Mouse (Mus musculus): ENCODE data around the gene Atp9a.

The Atp9a gene

GRCm38 (mm10) chr2:168681531-168681930 is 60.7 kb downstream of the Atp9a start:
- DNase-seq (ENCODE audit: extremely low spot score) = no peak

DNA sequence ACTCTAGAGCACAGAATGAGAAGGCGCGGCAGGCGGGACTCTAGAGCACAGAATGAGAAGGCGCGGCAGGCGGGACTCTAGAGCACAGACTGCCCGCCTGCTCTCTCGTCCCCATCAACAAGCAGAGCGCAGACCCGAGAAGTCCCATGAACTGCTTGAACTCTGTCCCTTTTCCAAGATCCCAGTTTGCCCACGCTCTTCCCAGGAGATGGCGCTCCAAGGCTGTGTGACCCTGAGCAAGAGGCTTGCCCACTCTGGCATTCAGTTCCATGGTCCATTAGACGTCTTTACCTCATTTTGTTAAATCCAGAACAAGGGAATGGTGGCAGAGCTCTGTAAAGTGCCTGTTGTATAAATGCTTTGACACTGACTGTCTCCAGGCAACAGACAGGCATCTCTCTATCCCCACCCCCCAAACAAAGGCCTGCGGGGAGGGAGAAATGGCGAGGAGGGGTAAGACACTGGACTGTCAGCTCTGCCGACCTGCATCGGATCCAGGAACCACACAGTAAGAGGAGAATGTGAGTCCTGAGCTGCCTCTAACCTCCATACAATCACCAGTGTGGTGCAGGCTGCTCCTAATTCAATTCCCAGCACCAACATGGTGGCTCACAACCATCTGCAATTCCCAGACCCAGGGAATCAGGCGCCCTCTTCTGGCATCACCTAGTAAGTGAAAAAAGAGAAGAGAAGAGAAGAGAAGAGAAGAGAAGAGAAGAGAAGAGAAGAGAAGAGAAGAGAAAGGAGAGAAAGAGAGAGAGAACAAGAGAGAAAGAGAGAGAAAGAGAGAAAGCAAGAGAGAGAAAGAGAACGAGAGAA is 62.6 kb downstream of the Atp9a start:
- peak; percentile 50 for DNase-seq (ENCODE audit: extremely low spot score)

DNA sequence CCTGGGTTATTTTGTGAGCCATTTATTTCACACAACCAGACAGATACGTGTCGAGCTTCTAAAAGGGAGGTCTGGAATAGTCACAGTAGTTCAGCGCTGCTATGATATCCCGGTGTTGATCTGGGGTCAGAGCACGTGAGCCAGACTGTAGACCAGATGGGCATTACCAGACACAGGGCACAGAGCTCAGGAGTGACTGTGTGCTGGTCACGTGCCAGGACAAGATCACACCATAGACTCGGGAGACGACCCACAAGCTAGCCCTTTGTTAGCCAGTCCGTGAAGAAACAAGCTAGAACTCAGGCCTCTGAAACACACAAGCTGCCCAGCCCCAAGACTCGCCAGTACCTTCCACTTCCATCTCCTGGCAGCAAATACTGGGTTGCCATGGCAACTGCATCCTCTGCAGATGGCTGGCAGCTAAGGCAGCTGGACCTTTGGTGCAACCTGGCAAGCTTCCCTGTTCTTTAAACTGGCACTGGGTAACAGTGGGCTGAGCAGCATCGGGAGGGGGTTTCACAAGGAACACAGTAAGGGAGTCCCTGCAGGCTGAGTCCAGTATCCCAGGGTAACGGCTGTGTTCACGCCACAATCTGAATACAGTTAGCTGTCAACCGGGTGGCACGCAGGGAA is 63.4 kb downstream of the Atp9a start:
- no peak for DNase-seq (ENCODE audit: extremely low spot score)

DNA sequence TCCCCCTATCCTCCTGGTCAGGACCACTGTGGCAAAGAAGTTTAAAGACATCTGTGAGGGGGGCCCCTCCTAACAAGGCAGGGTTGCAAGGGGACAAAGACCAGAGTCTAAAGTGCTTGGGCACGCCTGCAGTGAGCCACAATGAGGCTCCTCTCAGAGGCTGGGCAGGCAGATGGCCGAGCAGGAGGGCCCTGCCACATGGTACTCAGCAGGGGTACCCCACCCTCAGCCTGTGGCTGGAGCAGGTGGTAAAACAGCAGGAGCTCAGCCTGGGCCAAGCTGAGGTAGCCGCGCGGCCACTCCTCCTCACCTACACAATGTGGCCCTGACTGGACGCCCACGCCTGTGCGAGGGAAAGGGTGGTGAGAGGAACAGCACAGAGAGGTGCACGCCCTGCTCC is 64.6 kb downstream of the Atp9a start:
- no peak for DNase-seq (ENCODE audit: extremely low spot score)

- no peak for DNase-seq (ENCODE audit: extremely low spot score)
Measured at GRCm38 (mm10) chr2:168671724-168672123, 70.5 kb downstream of the Atp9a start.

DNA sequence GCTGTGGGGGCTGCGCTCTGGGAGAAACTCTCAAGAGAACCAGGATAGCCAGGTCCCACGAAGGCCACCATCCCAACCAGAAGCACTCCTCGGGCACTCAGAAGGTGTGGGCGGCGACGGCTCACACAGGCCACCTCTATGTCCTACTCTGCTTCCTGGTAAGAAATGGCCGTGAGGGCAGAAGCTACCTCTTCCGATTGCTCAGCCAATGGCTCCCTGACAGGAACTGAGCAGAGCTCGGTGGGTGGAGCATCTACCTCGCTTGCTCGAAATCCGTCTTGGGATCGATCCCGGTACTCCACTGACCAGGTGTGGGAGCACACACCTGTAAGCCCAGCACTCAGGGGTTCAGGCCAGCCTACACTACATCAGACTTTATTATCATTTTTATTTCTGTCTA is 72.0 kb downstream of the Atp9a start:
- no peak for DNase-seq (ENCODE audit: extremely low spot score)

DNA sequence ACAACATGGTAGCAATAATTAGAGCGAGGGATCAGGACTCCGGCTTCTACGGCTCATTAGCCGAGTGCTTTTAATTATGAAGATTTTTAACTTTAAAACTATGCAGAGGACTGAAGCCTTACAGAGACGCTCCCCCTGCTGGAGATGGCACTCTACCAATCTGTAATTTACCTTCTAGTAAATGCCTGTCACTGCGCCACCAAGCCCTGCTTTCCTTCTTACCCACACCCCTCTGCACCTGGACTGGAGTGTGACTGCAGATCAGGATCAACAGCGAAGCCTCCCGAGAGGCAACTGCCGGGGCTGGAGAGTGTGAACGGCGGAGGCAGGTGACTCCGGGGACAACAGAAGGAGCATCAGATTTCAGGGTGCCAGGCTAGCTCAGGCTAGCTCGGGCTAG is 72.4 kb downstream of the Atp9a start:
- no peak for DNase-seq (ENCODE audit: extremely low spot score)

GRCm38 (mm10) chr2:168667745-168668144 is 74.5 kb downstream of the Atp9a start:
- no peak for DNase-seq (ENCODE audit: extremely low spot score)

- no peak for DNase-seq (ENCODE audit: extremely low spot score)
Measured at GRCm38 (mm10) chr2:168665680-168666079, 76.5 kb downstream of the Atp9a start.

DNA sequence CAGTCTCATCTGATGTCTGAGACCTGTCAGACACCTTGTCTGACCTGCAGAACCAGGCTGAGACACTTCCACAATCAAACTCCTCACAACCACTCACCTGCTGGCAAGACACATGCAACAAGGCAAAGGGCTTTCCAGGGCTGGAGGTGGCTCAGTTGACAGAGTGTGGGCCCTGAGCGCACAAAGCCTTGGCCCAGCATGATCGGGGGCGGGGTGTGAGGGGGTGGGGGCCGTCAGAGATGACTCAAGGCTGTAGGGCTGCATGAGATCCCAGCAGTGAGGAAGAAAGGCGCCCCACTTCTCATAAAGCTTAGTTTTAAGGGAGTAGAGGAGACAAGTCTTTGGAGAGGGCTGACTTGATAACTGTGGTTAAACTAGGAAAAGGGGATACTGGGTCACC is 78.5 kb downstream of the Atp9a start:
- no peak for DNase-seq (ENCODE audit: extremely low spot score)

DNA sequence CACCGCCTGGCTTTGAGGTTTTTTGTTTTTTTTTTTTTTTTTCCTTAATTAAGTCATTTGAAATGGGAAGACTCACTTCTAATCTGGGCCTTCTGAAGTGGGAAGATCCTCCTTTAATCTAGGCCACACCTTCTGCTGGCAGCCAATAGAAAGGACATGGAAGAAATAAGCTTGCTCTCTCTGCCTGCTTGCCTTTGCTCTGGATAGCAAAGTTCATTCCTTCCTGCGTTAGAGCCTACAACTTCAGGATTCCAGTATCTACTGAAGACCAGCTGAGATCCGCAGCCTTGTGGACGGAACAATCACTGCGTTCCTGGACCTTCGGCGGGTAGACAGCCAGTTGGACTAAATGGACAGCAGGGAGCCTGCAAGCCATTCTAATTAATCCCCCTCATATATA is 79.0 kb downstream of the Atp9a start:
- DNase-seq (ENCODE audit: extremely low spot score) = no peak

- no peak for DNase-seq (ENCODE audit: extremely low spot score)
Measured at GRCm38 (mm10) chr2:168661802-168662201, 80.4 kb downstream of the Atp9a start.

DNA sequence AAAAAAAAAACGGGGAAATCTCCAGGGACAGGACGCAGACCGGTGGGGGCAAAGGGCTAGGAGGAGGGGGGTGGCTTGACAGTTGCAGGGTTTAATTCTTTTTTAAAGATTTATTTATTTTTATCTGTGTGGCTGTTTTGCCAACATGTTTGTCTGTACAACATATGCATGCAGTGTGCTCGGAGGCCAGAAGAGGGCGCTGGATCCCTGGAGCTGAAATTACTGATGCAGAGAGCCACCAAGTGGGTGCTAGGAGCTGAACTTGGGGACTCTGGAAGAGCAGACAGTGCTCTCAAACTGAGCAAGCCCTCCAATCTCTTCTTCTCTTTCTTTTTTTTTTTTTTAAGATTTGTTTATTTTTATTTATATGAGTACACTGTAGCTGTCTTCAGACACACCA is 81.9 kb downstream of the Atp9a start:
- DNase-seq (ENCODE audit: extremely low spot score) = no peak

DNA sequence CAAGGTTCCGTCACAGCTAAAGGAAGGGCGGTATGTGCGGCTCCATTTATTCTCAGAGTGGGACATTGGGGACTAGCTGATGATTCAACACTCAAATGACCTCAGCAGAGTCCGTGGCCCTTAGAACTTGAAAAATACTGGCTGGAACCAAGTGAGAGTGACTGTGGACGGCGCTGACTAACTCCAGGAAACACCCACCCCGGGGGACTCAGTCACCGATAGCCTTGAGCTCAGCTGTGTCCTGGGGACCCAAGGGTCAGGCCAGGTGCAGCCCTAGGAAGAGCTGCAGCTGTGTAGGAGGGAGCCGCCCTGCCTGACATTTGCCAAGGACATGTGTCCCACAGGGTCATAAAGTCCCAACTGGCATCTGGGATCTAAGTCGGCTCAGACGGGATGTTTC is 83.7 kb downstream of the Atp9a start:
- DNase-seq (ENCODE audit: extremely low spot score) = no peak

DNA sequence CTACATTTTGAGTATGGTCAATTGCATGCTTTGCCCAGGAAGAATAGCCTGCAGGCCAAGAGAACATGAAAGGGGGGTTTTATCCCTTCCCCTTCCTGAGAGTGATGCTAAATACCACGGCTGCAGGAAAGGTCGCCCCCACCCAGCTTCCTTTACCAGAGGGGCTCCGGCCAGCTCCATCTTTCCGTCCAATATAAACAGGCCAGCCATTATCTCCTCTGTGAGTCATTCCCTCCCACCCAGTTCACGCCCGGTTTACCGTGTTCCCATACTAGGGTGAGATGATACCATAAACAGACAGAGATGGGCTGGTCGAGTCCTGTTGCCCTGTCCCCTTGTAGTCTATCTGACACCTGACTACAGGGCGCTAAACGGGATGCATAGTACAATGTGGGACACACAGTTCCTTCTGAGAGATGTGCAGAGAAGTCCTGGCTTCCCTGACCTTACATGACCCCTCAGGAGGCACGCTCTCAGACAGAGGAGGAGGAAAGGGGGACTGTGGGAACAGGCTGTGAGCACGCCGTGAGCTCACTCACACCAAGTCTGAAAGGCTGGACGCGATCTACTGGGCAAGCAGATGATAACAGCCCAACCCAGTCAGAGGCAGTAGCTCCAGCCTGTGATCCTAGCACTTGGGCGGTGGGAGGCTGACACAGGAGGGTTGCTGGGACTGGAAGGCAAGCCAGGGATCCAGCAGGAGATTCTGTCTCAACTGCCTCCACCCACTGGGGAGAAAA is 85.5 kb downstream of the Atp9a start:
- no peak for DNase-seq (ENCODE audit: extremely low spot score)

DNA sequence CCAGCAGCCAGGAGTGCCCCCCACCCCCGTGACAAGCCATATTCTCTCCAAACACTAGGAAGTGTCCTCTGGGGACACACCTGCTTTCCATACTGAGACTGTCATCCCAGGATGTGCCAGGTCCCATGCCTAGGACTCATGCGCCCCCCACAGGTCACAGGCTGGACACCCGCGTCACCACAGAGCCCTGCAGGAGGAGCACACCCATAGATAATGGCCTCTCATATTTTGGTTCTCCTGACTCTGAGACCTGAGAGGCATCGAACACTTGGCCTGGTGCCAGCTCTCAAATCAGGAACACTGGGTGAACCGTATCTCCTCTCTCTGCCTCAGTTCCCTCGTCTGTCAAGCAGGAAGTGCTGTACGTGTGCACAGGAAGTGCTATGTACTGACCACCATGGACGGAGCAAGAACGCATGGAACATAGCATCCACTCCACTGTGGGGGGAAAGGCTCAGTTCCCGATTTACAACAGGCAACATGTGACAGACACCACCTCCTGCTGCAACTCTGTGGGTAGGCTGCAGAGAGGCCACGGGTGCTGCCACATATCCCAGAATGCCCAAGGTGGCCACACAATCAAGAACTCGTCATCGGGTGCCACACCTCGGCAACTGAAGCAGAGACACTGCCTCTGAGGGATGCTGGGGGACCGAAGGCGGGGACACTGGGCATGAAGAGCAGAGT is 87.1 kb downstream of the Atp9a start:
- DNase-seq (ENCODE audit: extremely low spot score) = no peak

- no peak for DNase-seq (ENCODE audit: extremely low spot score)
Measured at GRCm38 (mm10) chr2:168654482-168654881, 87.7 kb downstream of the Atp9a start.

- DNase-seq (ENCODE audit: extremely low spot score) = no peak
Measured at GRCm38 (mm10) chr2:168651757-168652156, 90.5 kb downstream of the Atp9a start.

DNA sequence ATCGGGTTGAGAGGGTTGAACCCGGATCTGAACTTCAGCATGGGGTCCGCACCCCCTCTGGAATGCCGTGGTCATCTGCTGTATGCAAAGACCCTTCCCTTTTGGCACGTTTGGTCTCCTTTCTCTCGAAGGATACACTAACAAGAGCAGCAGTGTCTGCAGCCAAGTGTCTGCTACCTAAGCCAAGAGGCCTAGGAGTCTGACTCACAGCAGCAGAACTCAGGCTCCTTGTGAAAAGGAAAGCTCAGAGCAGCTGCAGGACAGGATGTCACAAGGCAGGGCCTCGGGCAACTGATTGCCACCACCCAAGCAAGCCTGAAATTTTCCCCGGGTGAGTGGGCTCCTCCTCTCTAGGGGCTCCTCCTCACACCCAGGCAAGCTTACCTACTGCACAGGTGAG is 94.0 kb downstream of the Atp9a start:
- no peak for DNase-seq (ENCODE audit: extremely low spot score)

GRCm38 (mm10) chr2:168644855-168645254 is 97.4 kb downstream of the Atp9a start:
- DNase-seq (ENCODE audit: extremely low spot score) = no peak

DNA sequence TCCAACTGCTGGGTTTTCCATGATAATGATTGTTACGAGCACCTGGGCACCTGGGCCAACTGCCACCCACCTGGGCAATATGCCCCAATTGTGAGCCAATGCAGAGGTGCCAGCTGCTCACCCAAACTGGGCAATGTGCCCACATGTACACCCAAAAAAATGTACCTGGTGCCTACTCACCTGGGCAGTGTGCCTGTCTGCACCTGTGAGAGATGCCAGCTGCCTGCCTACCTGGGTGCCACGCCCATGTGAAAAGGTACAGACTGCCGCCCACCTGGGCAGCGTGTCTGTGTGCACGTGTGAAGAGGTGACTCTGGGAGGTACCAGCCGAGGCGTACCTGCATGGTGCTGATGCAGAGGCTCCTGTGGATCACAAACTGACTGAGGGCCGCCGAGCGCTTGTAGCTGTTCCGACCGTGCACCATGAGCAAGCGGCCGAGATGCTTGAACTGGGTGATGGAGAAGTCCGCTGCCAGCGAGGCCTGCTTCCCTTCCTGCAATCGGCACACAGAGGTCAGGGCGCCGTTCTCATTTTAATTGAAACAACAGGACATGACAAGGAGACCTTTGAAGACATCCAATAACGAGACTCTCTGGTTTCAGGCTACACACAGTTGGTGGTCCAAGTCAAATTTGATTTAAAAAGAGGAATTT is 98.6 kb downstream of the Atp9a start:
- DNase-seq (ENCODE audit: extremely low spot score) = no peak

GRCm38 (mm10) chr2:168642187-168642586 is 100.0 kb downstream of the Atp9a start:
- DNase-seq (ENCODE audit: extremely low spot score) = no peak
